Mouse (Mus musculus): Measurements from ENCODE around the gene Rad54l. TPM values are rescaled to one million over a fixed set of nuclear protein-coding genes. Genes with fewer than 3 reads are reported as not detected.
A peak's percentile ranks its signal among the peaks of the same experiment; 100 is the strongest.

Gene Rad54l
- polyA plus RNA-seq (2016; fragmentation: Nextera tagmentation; extraction: Ambion mirVana), result 46.6 and 47.0 TPM in 2 replicates

DNA sequence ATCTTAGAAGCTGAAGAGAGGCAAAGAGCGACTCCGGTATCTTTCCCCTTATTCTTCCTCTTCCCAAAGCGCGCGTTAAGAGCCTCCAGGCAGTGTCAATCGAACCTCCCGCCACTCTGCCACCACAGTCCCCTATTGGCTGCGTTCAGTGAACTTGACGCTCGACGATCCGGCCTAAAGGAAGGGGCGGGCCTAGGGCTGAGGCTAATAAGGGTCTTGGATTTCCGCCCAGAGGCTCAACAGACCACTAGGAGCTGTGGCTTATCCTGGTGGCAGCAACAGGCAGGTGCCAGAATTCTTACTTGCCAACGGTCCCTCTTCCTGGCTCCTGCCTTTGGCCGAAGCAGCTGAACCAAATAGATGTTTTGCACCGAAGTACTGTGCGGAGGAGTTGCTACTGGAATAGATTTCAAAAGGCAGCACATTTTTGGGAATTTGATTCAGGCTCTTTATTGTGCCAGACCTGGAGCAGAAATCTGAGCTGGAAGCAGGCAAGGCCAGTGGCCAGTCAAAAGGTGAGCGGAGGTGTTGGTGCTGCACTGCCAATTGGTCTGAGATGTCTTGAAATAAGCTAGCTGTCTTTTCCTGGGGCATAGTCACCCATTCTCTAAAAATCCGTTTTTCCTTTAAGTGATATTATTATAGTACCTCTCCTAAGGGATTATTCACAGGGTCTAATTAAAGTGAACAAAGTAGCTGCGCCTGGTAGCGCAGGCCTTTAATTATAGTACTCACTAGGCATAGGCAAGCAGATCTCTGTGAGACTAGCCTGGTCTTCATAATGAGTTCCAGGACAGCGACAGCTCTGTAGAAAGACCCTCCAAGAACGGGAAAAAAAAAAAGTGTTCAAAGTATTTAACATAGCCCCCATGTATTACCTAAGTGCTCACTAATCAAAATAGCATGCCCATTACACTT lies at the start of gene Rad54l, which contains the start of gene Pomgnt1:
TSS of gene Rad54l (minus strand) at position 89 of the 918 bp plus-strand sequence.
TSS of gene Pomgnt1 (plus strand) at position 239 of the 918 bp plus-strand sequence.
- Histone ChIP-seq H3K4me2 (replicated peaks) (peak within 1 kb of the TSS; percentile 82), H3K27me3 (no peaks in the 10 kb centered on the region), H3K27ac (0 out of 2 replicates have a peak within 1 kb of the TSS, but pooled peaks have one; percentile 54), H3K4me1 (peaks cover 9% of the 10 kb centered on the region; the same call in 1 of the 2 replicates), H3K4me3 (peak within 1 kb of the TSS; percentile 69), H3K9me3 (no peaks in the 10 kb centered on the region), H3K9ac (peak within 1 kb of the TSS; percentile 72), H3K36me3 (no peaks in the 10 kb centered on the region; the same call in 1 of the 2 replicates)
- WGBS, result 4% methylated on average over 24 of the region's 24 CpGs
- peak; percentile 97 for ATAC-seq (ENCODE audit: insufficient number of reproducible peaks, insufficient read depth, low FRiP score, low TSS enrichment)

GRCm38 (mm10) chr4:116173072-116173471 lies 49.6 kb upstream of the Rad54l start, which contains the start of the genes 1700042G07Rik and Gm49337:
1700042G07Rik (plus strand) TSS chr4:116173372.
Gm49337 (plus strand) TSS chr4:116173384.
- H3K36me3 ChIP-seq, result no peaks in the 10 kb centered on the region

DNA sequence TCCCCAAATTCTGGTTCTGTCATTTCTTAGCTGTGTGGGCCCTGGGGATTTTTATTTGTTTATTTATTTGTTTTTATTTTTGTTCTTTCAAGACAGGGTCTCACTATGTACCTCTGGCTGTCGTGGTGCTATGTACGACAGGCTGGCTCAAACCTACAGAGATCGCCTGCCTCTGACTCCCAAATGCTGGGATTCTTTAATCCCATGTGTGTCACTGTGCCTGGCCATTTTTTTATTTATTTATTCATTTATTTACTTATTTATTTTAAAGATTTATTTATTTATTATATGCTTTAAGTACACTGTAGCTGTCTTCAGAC lies 45.8 kb upstream of the Rad54l start:
- Histone ChIP-seq H3K9me3 (no peaks in the 10 kb centered on the region), H3K27me3 (no peaks in the 10 kb centered on the region), H3K4me3 (no peak overlapping the region), H3K4me2 (replicated peaks) (no peak overlapping the region), H3K4me1 (peaks cover 18% of the 10 kb centered on the region), H3K27ac (no peak overlapping the region), H3K36me3 (no peaks in the 10 kb centered on the region), H3K9ac (no peak overlapping the region)
- ATAC-seq (ENCODE audit: insufficient number of reproducible peaks, insufficient read depth, low FRiP score, low TSS enrichment), result no peak
- 67% methylated on average over 3 of the region's 3 CpGs for WGBS

More at GRCm38 (mm10) chr4:116173072-116173471, 49.6 kb upstream of the Rad54l start, which contains the start of the genes 1700042G07Rik and Gm49337:
- Histone ChIP-seq H3K4me1 (peaks cover 24% of the 10 kb centered on the region), H3K27me3 (no peaks in the 10 kb centered on the region), H3K4me2 (replicated peaks) (no peak within 1 kb of the TSS), H3K9ac (no peak within 1 kb of the TSS), H3K4me3 (no peak within 1 kb of the TSS), H3K9me3 (no peaks in the 10 kb centered on the region), H3K27ac (no peak within 1 kb of the TSS)
- ATAC-seq (ENCODE audit: insufficient number of reproducible peaks, insufficient read depth, low FRiP score, low TSS enrichment), result no peak
- 85% methylated on average over 6 of the region's 6 CpGs for whole genome bisulfite sequencing

- Histone ChIP-seq H3K9ac (no peak overlapping the region), H3K4me1 (peaks cover 15% of the 10 kb centered on the region), H3K4me3 (no peak overlapping the region), H3K27me3 (no peaks in the 10 kb centered on the region), H3K27ac (no peak overlapping the region), H3K4me2 (replicated peaks) (no peak overlapping the region), H3K9me3 (no peaks in the 10 kb centered on the region), H3K36me3 (no peaks in the 10 kb centered on the region)
- WGBS, result 84% methylated on average over 7 of the region's 8 CpGs
- ATAC-seq (ENCODE audit: insufficient number of reproducible peaks, insufficient read depth, low FRiP score, low TSS enrichment), result no peak
Measured at GRCm38 (mm10) chr4:116168617-116169352, 45.3 kb upstream of the Rad54l start.

GRCm38 (mm10) chr4:116167404-116167803 lies 43.9 kb upstream of the Rad54l start, which contains the start of gene Tspan1:
Tspan1 (minus strand) TSS chr4:116167601.
- H3K4me3 ChIP-seq, result no peak within 1 kb of the TSS
- no peak within 1 kb of the TSS for H3K27ac ChIP-seq
- no peak within 1 kb of the TSS for H3K9ac ChIP-seq
- ATAC-seq (ENCODE audit: insufficient number of reproducible peaks, insufficient read depth, low FRiP score, low TSS enrichment), result no peak
- no peak within 1 kb of the TSS for H3K4me2 ChIP-seq (replicated peaks)
- H3K27me3 ChIP-seq, result no peaks in the 10 kb centered on the region
- H3K9me3 ChIP-seq, result no peaks in the 10 kb centered on the region
- WGBS, result 30% methylated on average over 7 of the region's 7 CpGs
- no peaks in the 10 kb centered on the region for H3K36me3 ChIP-seq
- peaks cover 15% of the 10 kb centered on the region for H3K4me1 ChIP-seq

DNA sequence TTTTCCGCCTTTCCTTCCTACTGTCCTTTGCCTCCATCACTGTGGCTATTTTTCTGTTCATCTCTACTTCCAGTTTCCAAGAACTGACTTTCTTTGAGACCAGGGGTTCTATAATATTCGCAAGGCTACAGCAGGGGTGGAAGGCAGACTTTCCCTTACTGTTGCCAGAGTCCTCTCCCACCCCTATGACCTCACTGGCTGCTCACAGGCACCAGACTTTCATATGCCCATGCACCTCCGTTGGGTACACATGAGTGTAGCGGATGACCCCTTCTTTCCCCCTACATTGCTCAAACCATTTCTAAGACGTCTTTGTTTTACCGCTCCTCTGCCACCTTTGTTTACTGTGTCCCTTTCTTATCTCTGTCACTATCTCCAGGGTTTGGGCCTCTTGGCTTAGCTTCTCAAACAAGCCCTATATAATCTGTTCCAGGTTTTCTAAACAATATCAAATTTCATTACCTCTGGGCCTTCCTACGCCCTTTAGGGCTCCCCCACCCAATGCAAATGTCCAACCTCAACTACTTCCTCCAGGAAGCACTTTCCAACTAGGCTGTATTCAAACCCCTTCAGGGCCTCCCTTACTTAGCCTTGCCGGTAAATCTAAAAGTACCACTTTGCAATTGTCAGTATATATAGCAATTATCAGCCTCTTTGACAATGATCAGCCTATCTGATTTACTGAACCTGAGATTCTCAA lies 42.4 kb upstream of the Rad54l start:
- H3K4me2 ChIP-seq (replicated peaks), result no peak overlapping the region
- no peak overlapping the region for H3K9ac ChIP-seq
- peaks cover 15% of the 10 kb centered on the region for H3K4me1 ChIP-seq
- ATAC-seq (ENCODE audit: insufficient number of reproducible peaks, insufficient read depth, low FRiP score, low TSS enrichment), result no peak
- H3K9me3 ChIP-seq, result no peaks in the 10 kb centered on the region
- no peaks in the 10 kb centered on the region for H3K27me3 ChIP-seq
- WGBS, result 36% methylated on average over 8 of the region's 8 CpGs
- H3K36me3 ChIP-seq, result peaks cover 3% of the 10 kb centered on the region; the same call in 1 of the 2 replicates
- no peak overlapping the region for H3K27ac ChIP-seq
- no peak overlapping the region for H3K4me3 ChIP-seq

GRCm38 (mm10) chr4:116164759-116165554 lies 41.5 kb upstream of the Rad54l start:
- ATAC-seq (ENCODE audit: insufficient number of reproducible peaks, insufficient read depth, low FRiP score, low TSS enrichment), result no peak
- peaks cover 11% of the 10 kb centered on the region; the same call in 1 of the 2 replicates for H3K36me3 ChIP-seq

GRCm38 (mm10) chr4:116162142-116162541 lies 38.7 kb upstream of the Rad54l start:
- H3K27ac ChIP-seq, result no peak overlapping the region
- no peak for ATAC-seq (ENCODE audit: insufficient number of reproducible peaks, insufficient read depth, low FRiP score, low TSS enrichment)
- H3K4me3 ChIP-seq, result no peak overlapping the region
- 86% methylated on average over 4 of the region's 4 CpGs for WGBS
- peaks cover 39% of the 10 kb centered on the region for H3K36me3 ChIP-seq
- peaks cover 15% of the 10 kb centered on the region for H3K4me1 ChIP-seq
- H3K27me3 ChIP-seq, result no peaks in the 10 kb centered on the region
- H3K4me2 ChIP-seq (replicated peaks), result no peak overlapping the region
- no peak overlapping the region for H3K9ac ChIP-seq
- no peaks in the 10 kb centered on the region for H3K9me3 ChIP-seq

More at GRCm38 (mm10) chr4:116164759-116165554, 41.5 kb upstream of the Rad54l start:
- H3K9me3 ChIP-seq, result no peaks in the 10 kb centered on the region
- H3K4me2 ChIP-seq (replicated peaks), result no peak overlapping the region
- peaks cover 15% of the 10 kb centered on the region for H3K4me1 ChIP-seq
- 92% methylated on average over 2 of the region's 2 CpGs for WGBS
- H3K27me3 ChIP-seq, result no peaks in the 10 kb centered on the region
- H3K9ac ChIP-seq, result no peak overlapping the region
- H3K27ac ChIP-seq, result no peak overlapping the region
- no peak overlapping the region for H3K4me3 ChIP-seq

GRCm38 (mm10) chr4:116160769-116161168 lies 37.3 kb upstream of the Rad54l start:
- H3K27ac ChIP-seq, result no peak overlapping the region
- H3K4me3 ChIP-seq, result no peak overlapping the region
- peaks cover 10% of the 10 kb centered on the region for H3K4me1 ChIP-seq
- H3K9me3 ChIP-seq, result no peaks in the 10 kb centered on the region
- H3K27me3 ChIP-seq, result no peaks in the 10 kb centered on the region
- H3K36me3 ChIP-seq, result peaks cover 53% of the 10 kb centered on the region
- ATAC-seq (ENCODE audit: insufficient number of reproducible peaks, insufficient read depth, low FRiP score, low TSS enrichment), result no peak
- no peak overlapping the region for H3K9ac ChIP-seq
- 85% methylated on average over 3 of the region's 3 CpGs for whole genome bisulfite sequencing
- no peak overlapping the region for H3K4me2 ChIP-seq (replicated peaks)

GRCm38 (mm10) chr4:116159912-116160311 lies 36.4 kb upstream of the Rad54l start:
- H3K9ac ChIP-seq, result no peak overlapping the region
- H3K27ac ChIP-seq, result no peak overlapping the region
- peaks cover 61% of the 10 kb centered on the region for H3K36me3 ChIP-seq
- no peak overlapping the region for H3K4me2 ChIP-seq (replicated peaks)
- H3K9me3 ChIP-seq, result no peaks in the 10 kb centered on the region
- 72% methylated on average over 3 of the region's 3 CpGs for WGBS
- no peaks in the 10 kb centered on the region for H3K27me3 ChIP-seq
- peaks cover 3% of the 10 kb centered on the region for H3K4me1 ChIP-seq
- no peak for ATAC-seq (ENCODE audit: insufficient number of reproducible peaks, insufficient read depth, low FRiP score, low TSS enrichment)
- no peak overlapping the region for H3K4me3 ChIP-seq
